Mouse (Mus musculus): ENCODE results near the gene Olfr1392. TPM values are rescaled to one million over a fixed set of nuclear protein-coding genes. Genes with fewer than 3 reads are reported as not detected.

Olfr1392 gene
- polyA plus RNA-seq, 1 experiment from 2014 or later: not detected

GRCm38 (mm10) chr11:49243727-49244594 lies 41.1 kb upstream of the Olfr1392 start, which contains the start of gene Mgat1:
Gene Mgat1 (plus strand): TSS chr11:49244191.
- ATAC-seq (ENCODE audit: insufficient number of reproducible peaks, low FRiP score, low TSS enrichment, low read depth) (peak; percentile 95), DNase-seq (ENCODE audit: low spot score) (peak; percentile 97)
- Histone ChIP-seq H3K36me3 (ENCODE audit: control insufficient read depth, insufficient read depth, low read length) (no peaks in the 10 kb centered on the region), H3K27me3 (ENCODE audit: control insufficient read depth, insufficient read depth, low read length) (no peaks in the 10 kb centered on the region), H3K27ac (replicated peaks; ENCODE audit: low read depth, low read length) (peak within 1 kb of the TSS; percentile 82), H3K4me2 (ENCODE audit: low read depth, severe bottlenecking) (peak within 1 kb of the TSS; percentile 70), H3K9me3 (ENCODE audit: control insufficient read depth, low read length) (no peaks in the 10 kb centered on the region), H3K4me3 (ENCODE audit: low read depth, low read length) (peak within 1 kb of the TSS; percentile 35), H3K4me1 (ENCODE audit: control insufficient read depth, insufficient read depth, low read length) (peaks cover 9% of the 10 kb centered on the region; the same call in 1 of the 2 replicates), H3K9ac (ENCODE audit: low read length) (peak within 1 kb of the TSS; percentile 58)
- WGBS: under 1% methylated on average over 56 of the region's 60 CpGs

DNA sequence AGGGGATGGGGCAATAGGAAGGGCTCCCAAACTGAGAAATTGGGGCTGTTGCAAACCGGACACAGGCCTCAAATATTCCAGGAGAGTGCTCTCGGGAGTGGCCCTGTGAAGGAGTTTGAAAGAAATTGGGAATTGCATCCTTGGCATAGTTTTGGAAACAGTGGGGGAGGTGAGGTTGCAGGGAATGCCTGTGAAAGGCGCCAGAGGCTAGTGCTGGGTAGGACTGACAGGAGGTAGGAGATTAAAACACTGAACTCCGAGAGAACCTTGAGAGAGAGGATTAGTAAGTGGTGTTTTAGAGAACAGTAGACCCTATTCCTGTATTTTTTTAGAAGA lies 40.5 kb upstream of the Olfr1392 start:
- H3K9me3 ChIP-seq (ENCODE audit: control insufficient read depth, low read length): no peaks in the 10 kb centered on the region
- H3K27ac ChIP-seq (replicated peaks; ENCODE audit: low read depth, low read length): peak overlapping the region; percentile 82; the same call in 1 of the 2 replicates
- H3K9ac ChIP-seq (ENCODE audit: low read length): peak overlapping the region; percentile 22; the same call in 1 of the 2 replicates
- DNase-seq (ENCODE audit: low spot score) (no peak), ATAC-seq (ENCODE audit: insufficient number of reproducible peaks, low FRiP score, low TSS enrichment, low read depth) (peak; percentile 3; the same call in 1 of the 2 replicates)
- peaks cover 9% of the 10 kb centered on the region; the same call in 1 of the 2 replicates for H3K4me1 ChIP-seq (ENCODE audit: control insufficient read depth, insufficient read depth, low read length)
- no peaks in the 10 kb centered on the region for H3K27me3 ChIP-seq (ENCODE audit: control insufficient read depth, insufficient read depth, low read length)
- H3K4me2 ChIP-seq (ENCODE audit: low read depth, severe bottlenecking): peak overlapping the region; percentile 70
- H3K36me3 ChIP-seq (ENCODE audit: control insufficient read depth, insufficient read depth, low read length): no peaks in the 10 kb centered on the region
- WGBS: 0% methylated on average over 4 of the region's 4 CpGs
- H3K4me3 ChIP-seq (ENCODE audit: low read depth, low read length): peak overlapping the region; percentile 35

DNA sequence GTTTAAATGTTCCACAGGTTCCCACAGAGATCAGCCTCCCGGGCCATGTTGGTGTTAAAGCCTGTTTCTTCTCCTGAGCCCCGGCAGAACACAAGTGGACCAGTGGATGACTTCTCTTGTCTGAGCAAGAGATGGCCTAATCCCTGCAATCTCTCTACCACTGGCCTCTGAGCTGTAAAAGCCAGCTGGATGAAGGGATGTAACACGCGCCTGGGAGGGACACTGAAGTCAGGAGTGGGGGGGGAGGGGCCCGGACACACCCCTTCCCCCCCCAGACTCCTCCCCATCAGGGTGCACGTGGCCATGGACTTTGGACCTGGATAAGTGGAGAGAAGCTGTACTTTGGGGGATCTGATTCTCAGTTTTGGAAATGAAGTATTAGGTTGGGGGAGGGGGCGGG lies 39.9 kb upstream of the Olfr1392 start:
- 18% methylated on average over 7 of the region's 7 CpGs for WGBS
- ATAC-seq (ENCODE audit: insufficient number of reproducible peaks, low FRiP score, low TSS enrichment, low read depth) (no peak), DNase-seq (ENCODE audit: low spot score) (no peak)
- Histone ChIP-seq H3K4me2 (ENCODE audit: low read depth, severe bottlenecking) (peak overlapping the region; percentile 28), H3K4me3 (ENCODE audit: low read depth, low read length) (0 out of 2 replicates have a peak overlapping the region, but pooled peaks have one; percentile 6), H3K9ac (ENCODE audit: low read length) (no peak overlapping the region), H3K27me3 (ENCODE audit: control insufficient read depth, insufficient read depth, low read length) (no peaks in the 10 kb centered on the region), H3K9me3 (ENCODE audit: control insufficient read depth, low read length) (no peaks in the 10 kb centered on the region), H3K36me3 (ENCODE audit: control insufficient read depth, insufficient read depth, low read length) (no peaks in the 10 kb centered on the region), H3K4me1 (ENCODE audit: control insufficient read depth, insufficient read depth, low read length) (peaks cover 15% of the 10 kb centered on the region; the same call in 1 of the 2 replicates), H3K27ac (replicated peaks; ENCODE audit: low read depth, low read length) (no peak overlapping the region)

DNA sequence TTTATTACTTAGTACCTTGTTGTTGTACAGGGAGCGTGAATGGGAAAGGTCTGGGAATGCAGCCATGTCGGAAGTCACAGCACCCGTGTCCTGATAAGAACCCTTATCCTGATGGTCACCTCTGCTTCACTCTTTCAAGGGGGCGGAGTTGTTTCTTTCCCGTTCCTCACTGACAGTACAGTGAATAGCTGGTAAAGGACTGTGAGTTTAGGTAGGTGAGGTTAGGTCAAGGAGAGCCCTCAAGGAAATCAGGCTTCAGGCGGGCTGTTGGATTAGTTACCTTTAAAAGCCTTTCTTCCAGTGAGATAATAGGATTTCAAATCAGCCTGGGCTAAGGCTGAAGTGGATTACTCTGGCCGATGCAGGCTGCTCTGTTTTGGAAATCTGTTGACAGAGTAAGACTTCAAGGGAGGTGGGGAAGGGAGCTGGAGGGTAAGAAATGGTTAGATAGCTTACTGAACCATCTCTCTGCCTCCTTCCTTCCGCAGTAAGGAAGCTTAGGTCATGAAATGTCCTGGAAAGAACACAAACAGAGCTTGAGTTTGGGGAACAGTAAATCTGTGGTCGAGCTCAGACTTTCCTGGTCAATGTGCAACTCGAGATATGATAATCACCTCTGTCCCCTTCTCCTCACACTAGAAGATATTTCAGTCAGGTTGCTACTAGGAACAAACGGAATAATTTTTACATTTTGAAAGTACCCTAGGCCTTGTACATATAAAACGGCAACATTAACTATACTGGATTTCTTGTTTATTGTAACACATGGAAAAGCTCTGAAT lies 39.3 kb upstream of the Olfr1392 start:
- WGBS: 33% methylated on average over 12 of the region's 12 CpGs
- no peaks in the 10 kb centered on the region for H3K27me3 ChIP-seq (ENCODE audit: control insufficient read depth, insufficient read depth, low read length)
- 0 out of 2 replicates have a peak overlapping the region, but pooled peaks have one; percentile 6 for H3K4me3 ChIP-seq (ENCODE audit: low read depth, low read length)

DNA sequence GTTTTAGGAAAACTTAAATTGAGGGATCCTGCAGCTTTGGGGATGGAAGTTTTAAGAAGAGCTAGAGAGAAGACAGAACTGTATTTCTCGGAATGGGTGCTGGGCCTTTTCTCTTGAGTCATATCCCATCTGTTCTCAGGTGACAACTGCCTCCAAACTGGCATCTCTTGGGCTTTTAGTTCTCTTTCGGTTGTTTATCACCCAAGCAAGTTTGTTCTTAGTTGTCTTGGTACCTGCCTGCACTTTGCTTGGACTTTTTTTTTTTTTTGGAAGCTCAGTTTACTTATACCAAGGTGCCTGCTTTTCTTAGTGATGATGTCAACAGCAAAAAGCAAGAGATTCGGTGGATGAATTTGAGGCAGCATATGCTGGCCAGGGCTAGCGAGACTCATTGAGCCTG lies 38.6 kb upstream of the Olfr1392 start:
- Histone ChIP-seq H3K9ac (ENCODE audit: low read length) (no peak overlapping the region), H3K4me1 (ENCODE audit: control insufficient read depth, insufficient read depth, low read length) (peaks cover 16% of the 10 kb centered on the region; the same call in 1 of the 2 replicates), H3K27me3 (ENCODE audit: control insufficient read depth, insufficient read depth, low read length) (no peaks in the 10 kb centered on the region), H3K4me2 (ENCODE audit: low read depth, severe bottlenecking) (no peak overlapping the region), H3K9me3 (ENCODE audit: control insufficient read depth, low read length) (no peaks in the 10 kb centered on the region), H3K4me3 (ENCODE audit: low read depth, low read length) (no peak overlapping the region), H3K27ac (replicated peaks; ENCODE audit: low read depth, low read length) (no peak overlapping the region), H3K36me3 (ENCODE audit: control insufficient read depth, insufficient read depth, low read length) (no peaks in the 10 kb centered on the region)
- ATAC-seq (ENCODE audit: insufficient number of reproducible peaks, low FRiP score, low TSS enrichment, low read depth) (no peak), DNase-seq (ENCODE audit: low spot score) (no peak)
- 78% methylated on average over 4 of the region's 4 CpGs for WGBS

More for the DNA sequence above, 39.3 kb upstream of the Olfr1392 start:
- H3K4me2 ChIP-seq (ENCODE audit: low read depth, severe bottlenecking): peak overlapping the region; percentile 28; the same call in 1 of the 2 replicates
- H3K4me1 ChIP-seq (ENCODE audit: control insufficient read depth, insufficient read depth, low read length): peaks cover 16% of the 10 kb centered on the region; the same call in 1 of the 2 replicates
- ATAC-seq (ENCODE audit: insufficient number of reproducible peaks, low FRiP score, low TSS enrichment, low read depth) (no peak), DNase-seq (ENCODE audit: low spot score) (no peak)
- no peaks in the 10 kb centered on the region for H3K36me3 ChIP-seq (ENCODE audit: control insufficient read depth, insufficient read depth, low read length)
- no peak overlapping the region for H3K9ac ChIP-seq (ENCODE audit: low read length)
- H3K9me3 ChIP-seq (ENCODE audit: control insufficient read depth, low read length): no peaks in the 10 kb centered on the region
- H3K27ac ChIP-seq (replicated peaks; ENCODE audit: low read depth, low read length): no peak overlapping the region

DNA sequence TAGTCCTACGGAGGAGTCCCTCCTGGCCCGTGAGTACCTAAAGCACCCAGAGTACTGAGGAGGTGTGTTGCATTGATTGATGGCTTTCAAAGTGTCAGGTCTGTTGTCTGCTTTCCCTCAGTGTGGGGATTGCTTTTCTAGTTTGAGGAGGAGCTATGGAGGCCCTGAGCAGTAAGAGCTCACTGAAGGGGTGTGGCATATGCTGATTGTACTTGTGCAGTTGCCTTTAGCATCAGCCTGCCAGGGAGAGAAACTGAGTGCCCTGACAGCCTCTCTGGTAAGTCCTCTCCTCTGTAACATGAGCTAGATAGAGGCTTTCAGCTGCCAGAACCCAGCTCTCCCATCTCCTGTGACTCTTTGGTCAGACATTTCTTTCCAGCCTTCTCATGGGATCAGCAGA lies 37.8 kb upstream of the Olfr1392 start:
- Histone ChIP-seq H3K9me3 (ENCODE audit: control insufficient read depth, low read length) (no peaks in the 10 kb centered on the region), H3K4me2 (ENCODE audit: low read depth, severe bottlenecking) (no peak overlapping the region), H3K4me1 (ENCODE audit: control insufficient read depth, insufficient read depth, low read length) (peaks cover 16% of the 10 kb centered on the region; the same call in 1 of the 2 replicates), H3K27ac (replicated peaks; ENCODE audit: low read depth, low read length) (no peak overlapping the region), H3K9ac (ENCODE audit: low read length) (no peak overlapping the region), H3K4me3 (ENCODE audit: low read depth, low read length) (no peak overlapping the region), H3K27me3 (ENCODE audit: control insufficient read depth, insufficient read depth, low read length) (no peaks in the 10 kb centered on the region), H3K36me3 (ENCODE audit: control insufficient read depth, insufficient read depth, low read length) (no peaks in the 10 kb centered on the region)
- ATAC-seq (ENCODE audit: insufficient number of reproducible peaks, low FRiP score, low TSS enrichment, low read depth) (no peak), DNase-seq (ENCODE audit: low spot score) (peak; percentile 15)
- 25% methylated on average over 2 of the region's 2 CpGs for whole genome bisulfite sequencing

GRCm38 (mm10) chr11:49248226-49248973 lies 36.7 kb upstream of the Olfr1392 start:
- no peak for ATAC-seq (ENCODE audit: insufficient number of reproducible peaks, low FRiP score, low TSS enrichment, low read depth)
- Histone ChIP-seq H3K9me3 (ENCODE audit: control insufficient read depth, low read length) (no peaks in the 10 kb centered on the region), H3K4me2 (ENCODE audit: low read depth, severe bottlenecking) (no peak overlapping the region), H3K4me3 (ENCODE audit: low read depth, low read length) (no peak overlapping the region), H3K27ac (replicated peaks; ENCODE audit: low read depth, low read length) (no peak overlapping the region), H3K4me1 (ENCODE audit: control insufficient read depth, insufficient read depth, low read length) (peaks cover 16% of the 10 kb centered on the region; the same call in 1 of the 2 replicates), H3K36me3 (ENCODE audit: control insufficient read depth, insufficient read depth, low read length) (no peaks in the 10 kb centered on the region), H3K9ac (ENCODE audit: low read length) (no peak overlapping the region), H3K27me3 (ENCODE audit: control insufficient read depth, insufficient read depth, low read length) (no peaks in the 10 kb centered on the region)
- WGBS: 84% methylated on average over 6 of the region's 6 CpGs
- DNase-seq (ENCODE audit: low spot score): peak; percentile 20
